Mouse (Mus musculus): Measurements from ENCODE around the gene 4931423N10Rik.

DNA sequence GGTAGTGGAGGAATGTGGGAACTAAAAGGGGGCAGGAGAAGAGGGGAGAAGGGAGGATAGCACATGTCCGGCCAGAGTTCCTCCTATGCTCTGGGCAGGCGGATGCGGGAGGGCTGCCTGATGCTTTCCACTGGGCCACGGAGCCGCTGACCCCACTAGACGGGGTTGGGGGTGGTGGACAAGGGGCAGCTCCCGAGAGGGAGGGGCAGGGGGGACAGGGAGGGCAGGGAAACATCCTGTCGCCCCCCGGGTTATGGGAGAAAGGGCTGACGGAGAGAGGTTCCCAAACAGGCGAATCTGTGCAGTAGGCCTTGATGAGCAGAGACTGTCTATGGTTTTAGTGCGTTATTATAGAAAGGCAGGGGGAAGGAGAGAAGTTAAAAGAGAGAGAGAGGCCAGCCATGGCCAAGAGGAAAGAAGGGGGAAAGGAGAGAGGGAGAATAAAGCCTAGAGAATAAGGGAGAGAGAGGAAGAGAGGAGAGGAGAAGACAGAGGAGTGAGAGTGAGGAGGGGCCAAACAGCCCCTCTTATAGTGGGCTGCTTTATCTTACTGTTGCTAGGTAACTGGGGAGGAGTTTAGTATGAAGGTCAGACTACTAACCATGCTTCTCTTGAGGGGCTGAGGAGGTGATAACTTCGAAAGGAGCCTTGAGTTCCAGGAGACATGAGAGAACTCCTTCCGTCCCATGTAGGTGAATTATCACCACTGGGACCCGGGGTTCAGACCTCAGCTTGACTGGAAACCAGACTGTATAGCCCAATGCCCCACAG is 4.2 kb upstream of the 4931423N10Rik start:
- TF ChIP-seq GATA1 (IDR thresholded peaks at IDR 0.05; ENCODE audit: low read length) (no peak), TAL1 (IDR thresholded peaks at IDR 0.05; ENCODE audit: low read length) (no peak)

All from erythroblast, embryonic 14.5 days (primary cell).